Mouse (Mus musculus): ENCODE results near the gene 4930516K23Rik. TPM values are rescaled to one million over a fixed set of nuclear protein-coding genes. Genes with fewer than 3 reads are reported as not detected.

Gene 4930516K23Rik
- not detected in 2 replicates for polyA plus RNA-seq (2015; fragmentation: Nextera tagmentation; extraction: Ambion mirVana)

GRCm38 (mm10) chr7:104061345-104061744 lies at the start of gene 4930516K23Rik:
Gene 4930516K23Rik (minus strand): TSS chr7:104061445.

DNA sequence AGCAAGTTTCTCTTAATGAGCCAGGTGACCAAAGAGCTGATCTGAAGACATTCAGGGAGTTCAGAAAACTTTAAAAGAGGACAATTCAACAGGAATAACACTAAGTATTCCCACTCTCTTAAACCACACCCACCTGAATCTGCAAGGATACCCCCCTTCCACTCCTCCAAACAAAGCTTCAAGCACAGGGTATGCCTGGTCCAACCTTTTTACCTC lies 43.4 kb upstream of the 4930516K23Rik start, which contains the start of gene Olfr646:
TSS of gene Olfr646 (plus strand) at position 117 of the 216 bp plus-strand sequence.

GRCm38 (mm10) chr7:104085365-104085764 lies 24.1 kb upstream of the 4930516K23Rik start, which contains the start of gene Olfr645:
Gene Olfr645 (minus strand): TSS chr7:104085465.

DNA sequence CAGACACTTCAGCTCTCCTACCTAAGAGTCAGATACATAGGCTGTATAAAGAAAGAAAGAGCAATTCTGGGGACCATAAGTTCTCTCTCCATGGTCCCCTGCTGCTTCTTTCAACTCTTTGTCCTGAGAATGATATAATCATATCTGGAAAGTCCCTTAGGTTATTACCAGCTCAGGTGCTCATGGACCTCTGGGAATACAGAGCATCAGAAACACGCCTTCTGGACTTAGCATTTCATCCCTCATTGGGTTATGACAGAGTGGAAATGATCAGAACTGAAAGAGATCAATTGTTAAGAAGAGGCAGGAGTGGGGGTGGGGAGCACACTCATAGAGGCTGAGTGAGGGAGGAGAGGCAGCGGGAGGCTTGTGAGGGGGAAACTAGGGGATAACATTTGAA lies 10.5 kb upstream of the 4930516K23Rik start, which contains the start of gene Olfr644:
TSS of gene Olfr644 (minus strand) at position 101 of the 400 bp plus-strand sequence.

DNA sequence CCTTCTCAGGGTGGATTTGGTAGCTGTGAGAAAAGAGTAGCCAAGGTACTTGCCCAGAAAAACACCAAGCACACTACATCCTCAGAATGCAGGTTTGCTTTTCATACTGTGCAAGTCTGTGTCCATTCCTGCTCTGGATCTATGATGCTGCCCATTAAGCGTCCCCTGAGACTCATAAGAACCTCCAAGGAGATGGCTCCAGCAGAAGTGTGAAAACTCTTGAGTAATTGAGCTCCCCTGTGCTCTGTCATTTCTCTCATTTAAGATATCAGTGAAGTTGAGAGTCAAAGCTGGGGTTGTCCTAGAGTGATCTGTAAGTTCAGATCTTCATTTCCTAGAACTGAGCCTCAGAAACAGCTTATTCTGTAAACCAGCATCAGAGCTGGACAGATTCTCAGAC lies 8.7 kb downstream of the 4930516K23Rik start, which contains the start of gene Olfr642:
TSS of gene Olfr642 (minus strand) at position 101 of the 400 bp plus-strand sequence.

DNA sequence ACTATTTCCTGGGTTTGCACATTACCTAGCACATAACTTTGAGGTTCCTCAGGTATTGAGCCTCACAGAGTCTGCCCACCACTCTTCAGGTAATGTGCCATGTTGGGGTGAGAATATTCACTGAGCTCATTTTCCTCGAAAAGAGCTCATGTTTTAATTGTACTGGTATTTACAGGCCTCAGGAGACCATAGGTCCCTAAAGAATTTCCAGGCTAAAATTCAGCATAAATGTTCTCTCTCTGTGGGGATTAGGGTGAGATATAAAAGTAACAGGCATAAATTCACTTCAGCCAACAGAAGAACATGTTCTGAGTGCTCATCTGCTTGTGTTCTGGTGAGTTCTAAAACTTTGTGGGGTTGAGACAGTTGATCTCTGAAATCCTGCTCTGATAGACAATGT lies 26.1 kb downstream of the 4930516K23Rik start, which contains the start of gene Olfr641:
TSS of gene Olfr641 (plus strand) at position 301 of the 400 bp plus-strand sequence.

GRCm38 (mm10) chr7:104025473-104025872 lies 35.8 kb downstream of the 4930516K23Rik start, which contains the start of gene Olfr640:
Gene Olfr640 (minus strand): TSS chr7:104025573.

DNA sequence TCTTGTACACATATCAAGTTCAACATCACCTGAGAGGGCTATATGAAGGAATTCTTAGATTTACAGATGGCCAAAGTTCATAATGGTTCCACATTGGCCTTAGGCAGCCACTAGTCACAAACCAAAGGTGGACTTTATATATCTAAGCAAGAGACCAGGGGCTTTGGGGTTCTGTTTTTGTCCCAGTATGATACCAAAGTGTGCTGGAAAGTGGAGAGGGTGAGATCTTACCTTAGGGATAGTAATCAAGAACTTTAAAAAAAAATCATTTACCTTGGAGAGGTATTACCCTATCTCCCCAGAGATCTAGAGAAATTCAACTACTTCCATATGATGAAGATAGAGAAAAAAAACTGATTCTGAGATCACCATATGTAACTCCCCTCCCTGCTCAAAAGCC lies 44.0 kb downstream of the 4930516K23Rik start, which contains the start of gene Olfr639:
TSS of gene Olfr639 (minus strand) at position 101 of the 400 bp plus-strand sequence.

Other genes with a start within 250 kb of the 4930516K23Rik start
- 3,147 and 3,744 TPM in 2 replicates for gene Hbb-bt, start 247.4 kb downstream of the 4930516K23Rik start, polyA plus RNA-seq (2015; fragmentation: Nextera tagmentation; extraction: Ambion mirVana)
- 10,926 and 17,452 TPM in 2 replicates for gene Hbb-bs, start 233.3 kb downstream of the 4930516K23Rik start, polyA plus RNA-seq (2015; fragmentation: Nextera tagmentation; extraction: Ambion mirVana)
- not detected in 2 replicates for gene Hbb-bh2, start 220.9 kb downstream of the 4930516K23Rik start, polyA plus RNA-seq (2015; fragmentation: Nextera tagmentation; extraction: Ambion mirVana)
- 0.39 TPM in 1 of 2 replicates, not detected in the other for gene Hbb-bh1, start 218.3 kb downstream of the 4930516K23Rik start, polyA plus RNA-seq (2015; fragmentation: Nextera tagmentation; extraction: Ambion mirVana)
- gene Hbb-y, start 208.2 kb downstream of the 4930516K23Rik start, polyA plus RNA-seq (2015; fragmentation: Nextera tagmentation; extraction: Ambion mirVana): 2.0 and 5.8 TPM in 2 replicates
- gene Olfr66, start 175.2 kb downstream of the 4930516K23Rik start, polyA plus RNA-seq (2015; fragmentation: Nextera tagmentation; extraction: Ambion mirVana): not detected in 2 replicates
- gene Olfr64, start 167.0 kb downstream of the 4930516K23Rik start, polyA plus RNA-seq (2015; fragmentation: Nextera tagmentation; extraction: Ambion mirVana): not detected in 2 replicates
- not detected in 2 replicates for gene Olfr65, start 158.0 kb downstream of the 4930516K23Rik start, polyA plus RNA-seq (2015; fragmentation: Nextera tagmentation; extraction: Ambion mirVana)
- gene Olfr631, start 132.6 kb downstream of the 4930516K23Rik start, polyA plus RNA-seq (2015; fragmentation: Nextera tagmentation; extraction: Ambion mirVana): not detected in 2 replicates
- not detected in 2 replicates for gene Olfr632, start 127.1 kb downstream of the 4930516K23Rik start, polyA plus RNA-seq (2015; fragmentation: Nextera tagmentation; extraction: Ambion mirVana)
- gene Olfr633, start 117.0 kb downstream of the 4930516K23Rik start, polyA plus RNA-seq (2015; fragmentation: Nextera tagmentation; extraction: Ambion mirVana): not detected in 2 replicates
- gene Olfr635, start 90.3 kb downstream of the 4930516K23Rik start, polyA plus RNA-seq (2015; fragmentation: Nextera tagmentation; extraction: Ambion mirVana): not detected in 2 replicates
- gene Olfr638, start 62.7 kb downstream of the 4930516K23Rik start, polyA plus RNA-seq (2015; fragmentation: Nextera tagmentation; extraction: Ambion mirVana): not detected in 2 replicates
- gene Olfr639, start 44.1 kb downstream of the 4930516K23Rik start, polyA plus RNA-seq (2015; fragmentation: Nextera tagmentation; extraction: Ambion mirVana): not detected in 2 replicates
- gene Olfr640, start 35.9 kb downstream of the 4930516K23Rik start, polyA plus RNA-seq (2015; fragmentation: Nextera tagmentation; extraction: Ambion mirVana): not detected in 2 replicates
- gene Olfr641, start 26.0 kb downstream of the 4930516K23Rik start, polyA plus RNA-seq (2015; fragmentation: Nextera tagmentation; extraction: Ambion mirVana): not detected in 2 replicates
- not detected in 2 replicates for gene Olfr642, start 8.8 kb downstream of the 4930516K23Rik start, polyA plus RNA-seq (2015; fragmentation: Nextera tagmentation; extraction: Ambion mirVana)
- gene Olfr644, start 10.4 kb upstream of the 4930516K23Rik start, polyA plus RNA-seq (2015; fragmentation: Nextera tagmentation; extraction: Ambion mirVana): not detected in 2 replicates
- gene Olfr645, start 24.0 kb upstream of the 4930516K23Rik start, polyA plus RNA-seq (2015; fragmentation: Nextera tagmentation; extraction: Ambion mirVana): not detected in 2 replicates
- gene Olfr646, start 43.4 kb upstream of the 4930516K23Rik start, polyA plus RNA-seq (2015; fragmentation: Nextera tagmentation; extraction: Ambion mirVana): not detected in 2 replicates
- gene Ubqln5, start 68.4 kb upstream of the 4930516K23Rik start, polyA plus RNA-seq (2015; fragmentation: Nextera tagmentation; extraction: Ambion mirVana): not detected in 2 replicates
- not detected in 2 replicates for gene Olfr643, start 76.0 kb upstream of the 4930516K23Rik start, polyA plus RNA-seq (2015; fragmentation: Nextera tagmentation; extraction: Ambion mirVana)
- gene Ubqln3, start 81.8 kb upstream of the 4930516K23Rik start, polyA plus RNA-seq (2015; fragmentation: Nextera tagmentation; extraction: Ambion mirVana): not detected in 2 replicates
- gene Ubqlnl, start 89.1 kb upstream of the 4930516K23Rik start, polyA plus RNA-seq (2015; fragmentation: Nextera tagmentation; extraction: Ambion mirVana): not detected in 2 replicates
- not detected in 2 replicates for gene Olfm5, start 103.4 kb upstream of the 4930516K23Rik start, polyA plus RNA-seq (2015; fragmentation: Nextera tagmentation; extraction: Ambion mirVana)
- gene Olfr648, start 121.9 kb upstream of the 4930516K23Rik start, polyA plus RNA-seq (2015; fragmentation: Nextera tagmentation; extraction: Ambion mirVana): 0.09 and 0.10 TPM in 2 replicates
- gene Olfr649, start 134.5 kb upstream of the 4930516K23Rik start, polyA plus RNA-seq (2015; fragmentation: Nextera tagmentation; extraction: Ambion mirVana): not detected in 2 replicates
- 0.95 and 1.4 TPM in 2 replicates for gene Trim6, start 157.3 kb upstream of the 4930516K23Rik start, polyA plus RNA-seq (2015; fragmentation: Nextera tagmentation; extraction: Ambion mirVana)
- gene Trim34a, start 183.0 kb upstream of the 4930516K23Rik start, polyA plus RNA-seq (2015; fragmentation: Nextera tagmentation; extraction: Ambion mirVana): 5.5 and 7.2 TPM in 2 replicates
- gene Trim5, start 226.6 kb upstream of the 4930516K23Rik start, polyA plus RNA-seq (2015; fragmentation: Nextera tagmentation; extraction: Ambion mirVana): 1.5 and 2.9 TPM in 2 replicates

All from adrenal gland, postnatal 0 days (tissue).